Mouse (Mus musculus) heart, embryonic 12.5 days (tissue): ENCODE data around the gene E2f2. TPM values are rescaled to one million over a fixed set of nuclear protein-coding genes. Genes with fewer than 3 reads are reported as not detected.

Experiments
- ATAC-seq: fragments of 200-750 bp; cut with Nextera tagmentation; 2 replicates; pipeline ENCODE4 v1.8.0; 2017; ENCODE audit warnings: moderate TSS enrichment, moderate library complexity; ENCODE audit not compliant: insufficient number of reproducible peaks, low FRiP score
- H3K27ac ChIP-seq: fragments of 300-500 bp; sonication (generic); 2 replicates; pipeline ENCODE4 v1.5.1; 2016; ENCODE audit warnings: mild to moderate bottlenecking, moderate library complexity; ENCODE audit not compliant: poor library complexity, severe bottlenecking
- H3K27me3 ChIP-seq: fragments of 300-500 bp; sonication (generic); replicated peaks from 2 replicates; pipeline ENCODE4 v1.6.1; 2016; ENCODE audit warnings: mild to moderate bottlenecking, moderate library complexity
- H3K36me3 ChIP-seq: fragments of 300-500 bp; sonication (generic); 2 replicates; pipeline ENCODE4 v1.6.1; 2016; ENCODE audit warnings: mild to moderate bottlenecking, moderate library complexity
- H3K4me1 ChIP-seq: fragments of 300-500 bp; sonication (generic); replicated peaks from 2 replicates; pipeline ENCODE4 v1.6.1; 2016; ENCODE audit warnings: mild to moderate bottlenecking
- H3K4me2 ChIP-seq: fragments of 300-500 bp; sonication (generic); 2 replicates; pipeline ENCODE4 v1.6.1; 2016; ENCODE audit warnings: mild to moderate bottlenecking, moderate library complexity
- H3K4me3 ChIP-seq: fragments of 300-500 bp; sonication (generic); 2 replicates; pipeline ENCODE4 v1.5.1; 2016; ENCODE audit warnings: mild to moderate bottlenecking
- H3K9ac ChIP-seq: fragments of 300-500 bp; sonication (generic); 2 replicates; pipeline ENCODE4 v1.6.1; 2016; ENCODE audit warnings: mild to moderate bottlenecking, moderate library complexity
- H3K9me3 ChIP-seq: fragments of 300-500 bp; sonication (generic); replicated peaks from 2 replicates; pipeline ENCODE4 v1.6.1; 2016; ENCODE audit warnings: mild to moderate bottlenecking, moderate library complexity
- WGBS: fragments of 180-500 bp; shearing (Covaris S2); methylation state at CpG from one replicate; pipeline ENCODE4 v1.1.7; 2016; 5-methylcytosine and 5-hydroxymethylcytosine counted together
- polyA plus RNA-seq: library from polyadenylated mRNA; unstranded; fragments of >200 nt; fragmentation: Nextera tagmentation; extraction: Ambion mirVana; gene quantifications from 2 replicates; pipeline ENCODE4 v1.2.1, GENCODE M21; 2016

The E2f2 gene
- polyA plus RNA-seq, 1 experiment from 2014 or later: 8.1 TPM

GRCm38 (mm10) chr4:136224240-136224559 is 52.0 kb downstream of the E2f2 start:
- Histone ChIP-seq H3K4me1 (peaks cover 22% of the 10 kb centered on the region), H3K27ac (no peak overlapping the region), H3K4me2 (no peak overlapping the region), H3K9me3 (no peaks in the 10 kb centered on the region), H3K36me3 (no peaks in the 10 kb centered on the region), H3K9ac (no peak overlapping the region), H3K27me3 (peaks cover 17% of the 10 kb centered on the region), H3K4me3 (no peak overlapping the region)
- 65% methylated on average over 5 of the region's 5 CpGs for WGBS
- no peak for ATAC-seq

- no peak overlapping the region for H3K4me3 ChIP-seq
- H3K9me3 ChIP-seq: no peaks in the 10 kb centered on the region
- WGBS: 70% methylated on average over 23 of the region's 23 CpGs
- no peak overlapping the region for H3K9ac ChIP-seq
- peaks cover 10% of the 10 kb centered on the region for H3K27me3 ChIP-seq
- H3K4me2 ChIP-seq: no peak overlapping the region
- peaks cover 15% of the 10 kb centered on the region for H3K4me1 ChIP-seq
- H3K27ac ChIP-seq: no peak overlapping the region
- no peaks in the 10 kb centered on the region for H3K36me3 ChIP-seq
- ATAC-seq: no peak
These were observed 52.7 kb downstream of the E2f2 start for GRCm38 (mm10) chr4:136224677-136225460.

GRCm38 (mm10) chr4:136227408-136227807 is 55.2 kb downstream of the E2f2 start:
- Histone ChIP-seq H3K36me3 (no peaks in the 10 kb centered on the region), H3K27me3 (no peaks in the 10 kb centered on the region), H3K4me2 (no peak overlapping the region), H3K27ac (no peak overlapping the region), H3K9me3 (no peaks in the 10 kb centered on the region), H3K9ac (no peak overlapping the region), H3K4me1 (peaks cover 9% of the 10 kb centered on the region), H3K4me3 (no peak overlapping the region)
- no peak for ATAC-seq
- WGBS: 63% methylated on average over 7 of the region's 7 CpGs

- H3K9me3 ChIP-seq: no peaks in the 10 kb centered on the region
- no peak overlapping the region for H3K9ac ChIP-seq
- no peak overlapping the region for H3K27ac ChIP-seq
- H3K36me3 ChIP-seq: no peaks in the 10 kb centered on the region
- H3K4me2 ChIP-seq: no peak overlapping the region
- H3K4me1 ChIP-seq: peaks cover 9% of the 10 kb centered on the region
- H3K27me3 ChIP-seq: no peaks in the 10 kb centered on the region
- no peak for ATAC-seq
- 77% methylated on average over 5 of the region's 5 CpGs for WGBS
- H3K4me3 ChIP-seq: no peak overlapping the region
These were observed 56.4 kb downstream of the E2f2 start for GRCm38 (mm10) chr4:136228640-136229039.

- Histone ChIP-seq H3K27me3 (peaks cover 69% of the 10 kb centered on the region), H3K4me1 (peaks cover 9% of the 10 kb centered on the region), H3K4me3 (peak overlapping the region; percentile 5; the same call in 1 of the 2 replicates), H3K27ac (no peak overlapping the region), H3K9me3 (0 out of 2 replicates have a peak, but pooled peaks cover 3% of the 10 kb centered on the region), H3K4me2 (peak overlapping the region; percentile 27), H3K36me3 (peaks cover 4% of the 10 kb centered on the region; the same call in 1 of the 2 replicates), H3K9ac (no peak overlapping the region)
- no peak for ATAC-seq
- 24% methylated on average over 13 of the region's 13 CpGs for WGBS
These were observed 66.5 kb downstream of the E2f2 start for GRCm38 (mm10) chr4:136238669-136239068.

- Histone ChIP-seq H3K4me2 (no peak overlapping the region), H3K36me3 (peaks cover 4% of the 10 kb centered on the region; the same call in 1 of the 2 replicates), H3K9ac (no peak overlapping the region), H3K4me1 (peaks cover 9% of the 10 kb centered on the region), H3K9me3 (0 out of 2 replicates have a peak, but pooled peaks cover 3% of the 10 kb centered on the region), H3K4me3 (no peak overlapping the region), H3K27ac (no peak overlapping the region), H3K27me3 (peaks cover 72% of the 10 kb centered on the region)
- 58% methylated on average over 9 of the region's 9 CpGs for WGBS
- ATAC-seq: no peak
These were observed 66.9 kb downstream of the E2f2 start for GRCm38 (mm10) chr4:136239111-136239510.

GRCm38 (mm10) chr4:136239622-136240021 is 67.4 kb downstream of the E2f2 start:
- Histone ChIP-seq H3K4me2 (no peak overlapping the region), H3K4me1 (peaks cover 10% of the 10 kb centered on the region), H3K9ac (no peak overlapping the region), H3K36me3 (peaks cover 4% of the 10 kb centered on the region; the same call in 1 of the 2 replicates), H3K4me3 (no peak overlapping the region), H3K9me3 (0 out of 2 replicates have a peak, but pooled peaks cover 3% of the 10 kb centered on the region), H3K27me3 (peaks cover 71% of the 10 kb centered on the region), H3K27ac (no peak overlapping the region)
- ATAC-seq: 0 out of 2 replicates have a peak, but pooled peaks have one; percentile 34
- WGBS: 18% methylated on average over 8 of the region's 8 CpGs

GRCm38 (mm10) chr4:136240123-136240522 is 67.9 kb downstream of the E2f2 start:
- no peak overlapping the region for H3K27ac ChIP-seq
- 58% methylated on average over 14 of the region's 14 CpGs for WGBS
- no peak overlapping the region for H3K9ac ChIP-seq
- no peak overlapping the region for H3K4me2 ChIP-seq
- 0 out of 2 replicates have a peak, but pooled peaks cover 3% of the 10 kb centered on the region for H3K9me3 ChIP-seq
- H3K4me1 ChIP-seq: peaks cover 15% of the 10 kb centered on the region
- H3K4me3 ChIP-seq: no peak overlapping the region
- peaks cover 76% of the 10 kb centered on the region for H3K27me3 ChIP-seq
- no peak for ATAC-seq
- peaks cover 4% of the 10 kb centered on the region; the same call in 1 of the 2 replicates for H3K36me3 ChIP-seq

- peaks cover 2% of the 10 kb centered on the region; the same call in 1 of the 2 replicates for H3K36me3 ChIP-seq
- H3K4me2 ChIP-seq: no peak overlapping the region
- no peak overlapping the region for H3K4me3 ChIP-seq
- H3K9me3 ChIP-seq: 0 out of 2 replicates have a peak, but pooled peaks cover under 1% of the 10 kb centered on the region
- no peak overlapping the region for H3K27ac ChIP-seq
- H3K27me3 ChIP-seq: peaks cover 80% of the 10 kb centered on the region
- WGBS: 59% methylated on average over 8 of the region's 8 CpGs
- H3K4me1 ChIP-seq: peaks cover 21% of the 10 kb centered on the region
- no peak for ATAC-seq
- no peak overlapping the region for H3K9ac ChIP-seq
These were observed 68.8 kb downstream of the E2f2 start for GRCm38 (mm10) chr4:136240955-136241354.

GRCm38 (mm10) chr4:136242065-136242703 is 70.0 kb downstream of the E2f2 start:
- H3K4me1 ChIP-seq: peaks cover 30% of the 10 kb centered on the region
- no peaks in the 10 kb centered on the region for H3K36me3 ChIP-seq
- ATAC-seq: no peak
- H3K27ac ChIP-seq: no peak overlapping the region
- H3K4me3 ChIP-seq: no peak overlapping the region
- no peaks in the 10 kb centered on the region for H3K9me3 ChIP-seq
- H3K4me2 ChIP-seq: no peak overlapping the region
- no peak overlapping the region for H3K9ac ChIP-seq
- H3K27me3 ChIP-seq: peaks cover 74% of the 10 kb centered on the region
- 45% methylated on average over 8 of the region's 8 CpGs for WGBS

GRCm38 (mm10) chr4:136242728-136243127 is 70.5 kb downstream of the E2f2 start:
- peaks cover 30% of the 10 kb centered on the region for H3K4me1 ChIP-seq
- 72% methylated on average over 7 of the region's 7 CpGs for WGBS
- no peak for ATAC-seq
- no peaks in the 10 kb centered on the region for H3K36me3 ChIP-seq
- no peak overlapping the region for H3K9ac ChIP-seq
- H3K9me3 ChIP-seq: no peaks in the 10 kb centered on the region
- H3K27me3 ChIP-seq: peaks cover 72% of the 10 kb centered on the region
- H3K4me3 ChIP-seq: no peak overlapping the region
- H3K27ac ChIP-seq: no peak overlapping the region
- H3K4me2 ChIP-seq: no peak overlapping the region
